Mouse (Mus musculus) cerebellum, adult 11-12 months (tissue): ENCODE results near the gene Dusp3.

ENCODE experiments used
- DNase-seq: peaks from one replicate; pipeline ENCODE4 v3.0.0; 2022

Dusp3 gene

GRCm38 (mm10) chr11:101974181-101974580, 12.6 kb downstream of the Dusp3 start:
- peak; percentile 22 for DNase-seq

- DNase-seq, result no peak
Measured at GRCm38 (mm10) chr11:101973496-101973895, 13.3 kb downstream of the Dusp3 start.

- DNase-seq, result no peak
Measured at GRCm38 (mm10) chr11:101972651-101973050, 14.2 kb downstream of the Dusp3 start.

- no peak for DNase-seq
Measured at GRCm38 (mm10) chr11:101972097-101972496, 14.7 kb downstream of the Dusp3 start.

GRCm38 (mm10) chr11:101971410-101971809, 15.4 kb downstream of the Dusp3 start:
- DNase-seq, result no peak

GRCm38 (mm10) chr11:101969835-101970234, 17.0 kb downstream of the Dusp3 start:
- peak; percentile 21 for DNase-seq

- peak; percentile 75 for DNase-seq
Measured at GRCm38 (mm10) chr11:101968791-101969190, 18.0 kb downstream of the Dusp3 start.

- DNase-seq, result no peak
Measured at GRCm38 (mm10) chr11:101968311-101968710, 18.5 kb downstream of the Dusp3 start.

- no peak for DNase-seq
Measured at GRCm38 (mm10) chr11:101966965-101967614, 19.7 kb downstream of the Dusp3 start, which contains the start of gene Sost. Sost (minus strand) TSS chr11:101967015.

- no peak for DNase-seq
Measured at GRCm38 (mm10) chr11:101965553-101965952, 21.3 kb downstream of the Dusp3 start.

- DNase-seq, result no peak
Measured at GRCm38 (mm10) chr11:101964647-101965046, 22.2 kb downstream of the Dusp3 start.

GRCm38 (mm10) chr11:101963473-101964291, 23.1 kb downstream of the Dusp3 start:
- DNase-seq, result no peak

GRCm38 (mm10) chr11:101963043-101963442, 23.8 kb downstream of the Dusp3 start:
- DNase-seq, result no peak

GRCm38 (mm10) chr11:101957476-101957875, 29.3 kb downstream of the Dusp3 start:
- DNase-seq, result no peak

- no peak for DNase-seq
Measured at GRCm38 (mm10) chr11:101953441-101953840, 33.4 kb downstream of the Dusp3 start.

- DNase-seq, result no peak
Measured at GRCm38 (mm10) chr11:101952541-101953341, 34.1 kb downstream of the Dusp3 start.

- no peak for DNase-seq
Measured at GRCm38 (mm10) chr11:101950021-101950420, 36.8 kb downstream of the Dusp3 start.

- no peak for DNase-seq
Measured at GRCm38 (mm10) chr11:101946525-101946924, 40.3 kb downstream of the Dusp3 start.

GRCm38 (mm10) chr11:101943055-101943454, 43.8 kb downstream of the Dusp3 start:
- peak; percentile 94 for DNase-seq

GRCm38 (mm10) chr11:101937108-101937507, 49.7 kb downstream of the Dusp3 start:
- DNase-seq, result no peak

- DNase-seq, result no peak
Measured at GRCm38 (mm10) chr11:101936421-101936820, 50.4 kb downstream of the Dusp3 start.

- no peak for DNase-seq
Measured at GRCm38 (mm10) chr11:101935743-101936142, 51.1 kb downstream of the Dusp3 start.

- no peak for DNase-seq
Measured at GRCm38 (mm10) chr11:101931978-101932377, 54.8 kb downstream of the Dusp3 start.
